Mouse (Mus musculus): Measurements from ENCODE around the gene Tprn. TPM values are rescaled to one million over a fixed set of nuclear protein-coding genes. Genes with fewer than 3 reads are reported as not detected.

Tprn gene
- polyA plus RNA-seq, 1 experiment from 2014 or later = 9.7 TPM

DNA sequence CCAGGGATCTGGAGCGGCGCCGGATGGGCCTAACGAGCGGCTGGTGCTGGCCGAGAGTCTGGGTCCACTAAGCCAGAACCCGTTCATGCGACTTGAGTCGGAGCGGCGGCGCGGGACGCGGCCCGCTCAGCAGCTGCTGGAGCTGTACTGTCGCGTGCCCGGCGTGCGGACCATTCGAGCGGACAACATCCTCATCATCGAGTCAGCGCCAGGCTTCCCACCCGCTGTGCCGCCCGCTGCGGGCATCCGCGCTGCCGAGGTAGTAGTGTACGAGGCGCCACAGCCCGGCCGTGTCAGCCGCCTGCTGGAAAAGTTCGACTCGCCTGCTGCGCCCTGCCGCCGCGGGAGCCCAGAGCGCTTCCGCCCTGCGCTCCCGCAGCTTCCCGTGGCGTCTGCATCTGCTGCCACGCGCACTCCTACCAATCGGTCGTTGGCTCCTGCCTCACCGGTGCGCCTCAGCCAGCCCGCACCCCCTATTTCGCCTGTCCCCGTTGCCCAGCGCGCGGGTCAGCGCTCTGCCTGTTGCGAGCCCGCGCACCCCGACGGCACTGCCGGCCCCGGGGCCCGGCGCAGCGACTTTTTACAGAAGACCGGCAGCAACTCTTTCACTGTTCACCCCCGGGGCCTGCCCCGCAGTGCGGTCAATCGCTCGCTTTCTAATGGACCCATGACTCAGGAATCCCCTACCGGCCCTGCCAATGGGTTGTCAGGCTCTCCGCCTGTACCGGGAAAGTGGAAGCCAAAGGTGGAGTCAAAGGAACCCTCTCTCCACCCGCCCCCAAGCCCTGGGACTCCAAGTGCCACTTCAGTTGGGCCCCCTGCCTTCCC lies 591 bp downstream of the Tprn start:
- peaks cover 41% of the 10 kb centered on the region for H3K4me1 ChIP-seq

DNA sequence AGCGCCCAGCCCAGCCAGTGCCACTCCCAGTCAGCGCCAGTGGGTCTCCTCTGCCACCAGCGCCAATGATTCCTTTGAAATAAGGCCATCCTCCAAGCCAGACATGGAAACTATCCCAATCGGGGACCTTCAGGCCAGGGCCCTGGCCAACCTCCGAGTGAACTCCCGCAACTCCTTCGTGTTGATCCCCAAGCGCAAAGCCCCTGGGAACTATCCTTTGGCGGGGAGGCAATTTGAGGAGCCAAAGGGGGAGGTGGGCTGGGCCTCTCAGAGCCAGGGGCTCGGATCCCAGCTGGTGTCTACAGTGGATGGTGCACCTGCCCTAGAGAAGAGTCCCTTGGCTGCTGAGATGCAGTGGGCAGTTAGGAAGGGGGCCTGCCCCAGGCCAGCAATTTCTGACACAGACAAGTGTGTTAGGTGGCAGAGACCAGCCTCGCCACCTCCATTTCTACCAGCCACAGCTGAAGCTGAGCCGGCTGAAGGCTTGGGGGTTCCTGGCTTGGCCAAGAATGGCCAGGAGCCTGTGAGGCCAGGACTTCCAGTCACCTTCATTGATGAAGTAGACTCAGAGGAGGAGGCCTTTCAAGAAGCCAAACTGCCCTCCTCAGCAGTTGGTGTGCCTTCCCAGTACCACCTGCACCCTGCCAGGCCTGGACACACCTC lies 1.3 kb downstream of the Tprn start:
- Histone ChIP-seq H3K4me1 (peaks cover 41% of the 10 kb centered on the region), H3K27ac (no peak overlapping the region; the same call in 1 of the 2 replicates), H3K27me3 (ENCODE audit: low read depth, poor library complexity, severe bottlenecking) (peaks cover 29% of the 10 kb centered on the region), H3K9me3 (replicated peaks) (no peaks in the 10 kb centered on the region), H3K36me3 (peaks cover 8% of the 10 kb centered on the region), H3K4me3 (peak overlapping the region; percentile 85)
- no peak for DNase-seq (ENCODE audit: low spot score)
- 21% methylated on average over 12 of the region's 12 CpGs for WGBS

More for the DNA sequence above, 591 bp downstream of the Tprn start:
- DNase-seq (ENCODE audit: low spot score) = peak; percentile 58
- Histone ChIP-seq H3K27me3 (ENCODE audit: low read depth, poor library complexity, severe bottlenecking) (peaks cover 29% of the 10 kb centered on the region), H3K9me3 (replicated peaks) (no peaks in the 10 kb centered on the region), H3K4me3 (peak overlapping the region; percentile 85), H3K27ac (peak overlapping the region; percentile 80), H3K36me3 (peaks cover 1% of the 10 kb centered on the region)
- WGBS = under 1% methylated on average over 82 of the region's 82 CpGs

DNA sequence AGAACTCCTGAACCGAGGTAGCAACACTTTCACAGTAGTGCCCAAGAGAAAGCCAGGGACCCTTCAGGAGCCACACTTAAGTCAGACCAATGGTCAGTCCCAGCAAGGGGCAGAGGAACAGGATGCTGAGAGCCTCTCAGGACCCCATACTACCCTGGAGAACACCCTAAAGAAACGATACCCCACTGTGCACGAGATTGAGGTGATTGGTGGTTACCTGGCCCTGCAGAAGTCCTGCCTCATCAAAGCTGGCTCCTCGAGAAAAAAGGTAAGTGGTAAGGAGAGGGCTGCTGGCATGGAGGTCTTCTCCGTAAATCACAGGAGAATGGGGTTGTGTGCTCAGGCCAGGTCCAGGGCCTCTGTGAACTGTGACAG lies 1.9 kb downstream of the Tprn start:
- WGBS = 69% methylated on average over 5 of the region's 5 CpGs
- H3K4me1 ChIP-seq = peaks cover 41% of the 10 kb centered on the region
- peaks cover 29% of the 10 kb centered on the region for H3K27me3 ChIP-seq (ENCODE audit: low read depth, poor library complexity, severe bottlenecking)
- H3K36me3 ChIP-seq = peaks cover 14% of the 10 kb centered on the region
- H3K27ac ChIP-seq = no peak overlapping the region
- DNase-seq (ENCODE audit: low spot score) = no peak
- peak overlapping the region; percentile 85 for H3K4me3 ChIP-seq
- H3K9me3 ChIP-seq (replicated peaks) = no peaks in the 10 kb centered on the region

DNA sequence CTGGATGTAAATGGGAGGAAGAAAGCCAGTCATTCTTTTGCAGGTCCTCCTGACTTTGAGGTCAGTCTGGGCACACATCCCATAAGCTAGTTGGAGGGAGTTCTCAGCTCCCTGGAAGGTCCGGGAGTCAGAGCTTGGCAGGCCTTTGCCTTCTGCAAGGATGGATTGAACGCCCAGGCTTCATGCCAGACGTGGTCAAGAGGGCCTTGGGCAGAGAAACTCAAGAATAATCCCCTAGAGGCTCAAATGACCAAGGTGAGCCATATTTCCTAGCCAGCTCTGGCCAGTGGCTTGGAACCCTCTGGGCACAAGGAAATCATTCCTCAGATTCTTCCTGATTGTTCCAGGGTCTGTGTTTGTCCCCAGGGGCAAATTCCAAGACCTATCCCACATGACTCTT lies 2.4 kb downstream of the Tprn start:
- no peak for DNase-seq (ENCODE audit: low spot score)
- peaks cover 19% of the 10 kb centered on the region for H3K36me3 ChIP-seq
- H3K4me1 ChIP-seq = peaks cover 41% of the 10 kb centered on the region
- WGBS = 78% methylated on average over 3 of the region's 3 CpGs
- no peak overlapping the region for H3K4me3 ChIP-seq
- H3K27me3 ChIP-seq (ENCODE audit: low read depth, poor library complexity, severe bottlenecking) = peaks cover 29% of the 10 kb centered on the region
- no peak overlapping the region for H3K27ac ChIP-seq
- H3K9me3 ChIP-seq (replicated peaks) = no peaks in the 10 kb centered on the region

DNA sequence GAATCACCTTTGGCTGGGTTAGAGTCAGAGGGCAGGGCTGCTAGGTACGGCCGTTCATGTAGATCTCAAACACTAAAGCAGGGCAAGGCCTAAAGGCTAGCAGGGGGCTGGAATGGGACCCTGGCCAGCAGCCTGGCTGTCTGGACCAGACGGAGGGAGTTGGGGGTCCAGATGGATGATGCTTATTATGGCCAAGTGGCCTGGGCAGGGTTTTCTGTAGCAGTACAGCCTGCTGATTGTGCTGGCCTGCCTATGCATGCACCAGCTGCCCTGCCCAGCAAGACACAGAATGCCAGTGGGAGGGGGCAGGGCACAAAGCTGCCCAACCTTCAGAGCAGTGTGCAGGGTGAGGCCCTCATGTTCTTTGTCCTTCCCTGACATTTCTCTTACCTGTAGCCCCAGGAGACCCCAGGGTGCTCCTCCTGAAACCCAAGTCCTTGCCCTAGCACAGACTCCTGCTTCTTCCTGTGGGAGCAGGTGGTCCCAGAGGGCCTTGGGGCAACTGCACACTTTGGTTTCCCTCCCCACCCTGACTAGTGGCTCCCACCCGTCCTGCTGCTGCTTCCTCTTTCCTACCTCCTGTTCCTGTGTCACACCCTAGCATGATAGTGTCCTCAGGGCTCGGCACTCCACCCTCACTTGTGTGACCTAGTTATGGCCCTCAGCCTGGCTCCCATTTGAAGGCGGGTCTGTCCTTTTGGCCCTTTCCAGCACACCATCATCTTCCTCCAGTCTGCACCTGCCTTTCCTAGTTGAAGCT lies 3.7 kb downstream of the Tprn start:
- H3K4me1 ChIP-seq = peaks cover 46% of the 10 kb centered on the region
- WGBS = 67% methylated on average over 6 of the region's 6 CpGs

DNA sequence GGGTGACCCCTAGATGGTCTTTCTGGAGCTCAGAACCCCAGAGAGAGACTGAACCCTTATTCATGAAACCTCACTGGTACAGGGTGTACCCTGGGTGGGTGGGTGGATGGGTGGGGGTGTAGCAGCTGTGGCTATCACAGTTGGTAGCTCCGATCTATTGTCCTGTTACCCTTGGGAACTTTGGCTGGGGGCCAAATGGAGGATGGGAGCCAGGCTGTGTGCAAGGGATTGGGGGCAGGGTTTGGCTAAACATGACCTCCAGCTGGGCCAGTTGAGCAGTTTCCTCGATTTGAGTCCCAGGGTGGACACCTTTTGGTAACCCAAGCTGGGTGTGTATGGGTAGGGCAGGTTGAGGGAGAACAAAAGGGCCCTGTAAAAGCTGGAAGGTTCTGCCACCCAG lies 4.3 kb downstream of the Tprn start:
- no peaks in the 10 kb centered on the region for H3K9me3 ChIP-seq (replicated peaks)
- no peak overlapping the region for H3K27ac ChIP-seq
- no peak for DNase-seq (ENCODE audit: low spot score)
- peaks cover 29% of the 10 kb centered on the region for H3K27me3 ChIP-seq (ENCODE audit: low read depth, poor library complexity, severe bottlenecking)
- H3K36me3 ChIP-seq = peaks cover 34% of the 10 kb centered on the region
- no peak overlapping the region for H3K4me3 ChIP-seq
- WGBS = 62% methylated on average over 2 of the region's 2 CpGs
- peaks cover 52% of the 10 kb centered on the region for H3K4me1 ChIP-seq

More for the DNA sequence above, 3.7 kb downstream of the Tprn start:
- H3K4me3 ChIP-seq = no peak overlapping the region
- H3K27me3 ChIP-seq (ENCODE audit: low read depth, poor library complexity, severe bottlenecking) = peaks cover 29% of the 10 kb centered on the region
- DNase-seq (ENCODE audit: low spot score) = no peak
- peaks cover 32% of the 10 kb centered on the region for H3K36me3 ChIP-seq
- H3K9me3 ChIP-seq (replicated peaks) = no peaks in the 10 kb centered on the region
- no peak overlapping the region for H3K27ac ChIP-seq

DNA sequence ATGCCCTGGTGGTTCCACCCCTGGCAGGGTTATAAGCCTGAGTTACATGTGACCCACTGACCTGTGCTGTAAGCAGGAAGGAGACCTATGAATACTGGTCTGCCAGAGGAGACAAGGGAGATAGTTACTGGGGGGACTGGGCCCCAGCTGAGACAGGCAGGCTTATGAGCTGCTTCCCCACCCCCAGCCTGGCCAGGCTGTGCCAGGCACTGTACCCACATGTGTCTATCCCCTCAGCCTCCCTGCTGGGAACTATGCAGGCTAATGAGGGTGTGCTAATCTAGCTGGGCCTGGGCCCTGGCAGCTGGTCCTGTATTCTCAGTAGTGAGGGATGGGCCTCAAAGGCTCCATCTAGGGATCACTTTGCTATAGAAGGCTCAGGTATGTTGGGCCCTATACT lies 4.8 kb downstream of the Tprn start:
- peaks cover 34% of the 10 kb centered on the region for H3K36me3 ChIP-seq
- no peak overlapping the region for H3K4me3 ChIP-seq
- no peak overlapping the region for H3K27ac ChIP-seq
- no peak for DNase-seq (ENCODE audit: low spot score)
- H3K4me1 ChIP-seq = peaks cover 48% of the 10 kb centered on the region
- peaks cover 29% of the 10 kb centered on the region for H3K27me3 ChIP-seq (ENCODE audit: low read depth, poor library complexity, severe bottlenecking)
- H3K9me3 ChIP-seq (replicated peaks) = no peaks in the 10 kb centered on the region

DNA sequence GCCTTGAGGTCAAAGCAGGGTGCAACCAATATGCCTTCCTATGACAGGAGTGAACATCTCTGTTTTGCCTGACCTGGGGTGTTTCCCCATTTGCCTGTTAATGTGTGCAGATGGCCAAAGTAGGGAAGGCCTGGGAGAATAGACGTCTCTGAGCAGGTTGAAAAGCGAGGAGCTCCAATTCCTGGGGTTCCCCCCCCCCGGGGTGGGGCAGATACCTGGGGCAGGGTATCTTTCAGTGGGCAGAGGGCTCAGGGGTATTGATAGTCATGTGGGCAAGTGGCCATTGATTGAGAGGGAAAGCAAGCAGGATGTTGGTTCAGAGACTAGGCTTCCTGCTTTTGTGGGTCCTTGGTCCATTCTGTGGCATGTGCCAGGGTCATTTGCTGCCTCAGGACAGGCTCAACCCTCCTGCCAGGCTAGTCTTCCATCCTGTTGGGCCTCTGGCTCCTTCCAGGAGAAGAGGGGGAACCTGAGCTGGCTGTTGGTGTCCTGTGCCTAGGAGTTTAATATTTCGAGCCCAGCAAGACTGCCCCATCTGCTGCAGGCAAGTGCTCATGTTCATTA lies 5.4 kb downstream of the Tprn start:
- no peak overlapping the region for H3K27ac ChIP-seq
- H3K4me3 ChIP-seq = no peak overlapping the region
- peaks cover 48% of the 10 kb centered on the region for H3K4me1 ChIP-seq
- DNase-seq (ENCODE audit: low spot score) = no peak
- peaks cover 29% of the 10 kb centered on the region for H3K27me3 ChIP-seq (ENCODE audit: low read depth, poor library complexity, severe bottlenecking)
- WGBS = 73% methylated on average over 4 of the region's 4 CpGs
- H3K36me3 ChIP-seq = peaks cover 34% of the 10 kb centered on the region
- no peaks in the 10 kb centered on the region for H3K9me3 ChIP-seq (replicated peaks)

DNA sequence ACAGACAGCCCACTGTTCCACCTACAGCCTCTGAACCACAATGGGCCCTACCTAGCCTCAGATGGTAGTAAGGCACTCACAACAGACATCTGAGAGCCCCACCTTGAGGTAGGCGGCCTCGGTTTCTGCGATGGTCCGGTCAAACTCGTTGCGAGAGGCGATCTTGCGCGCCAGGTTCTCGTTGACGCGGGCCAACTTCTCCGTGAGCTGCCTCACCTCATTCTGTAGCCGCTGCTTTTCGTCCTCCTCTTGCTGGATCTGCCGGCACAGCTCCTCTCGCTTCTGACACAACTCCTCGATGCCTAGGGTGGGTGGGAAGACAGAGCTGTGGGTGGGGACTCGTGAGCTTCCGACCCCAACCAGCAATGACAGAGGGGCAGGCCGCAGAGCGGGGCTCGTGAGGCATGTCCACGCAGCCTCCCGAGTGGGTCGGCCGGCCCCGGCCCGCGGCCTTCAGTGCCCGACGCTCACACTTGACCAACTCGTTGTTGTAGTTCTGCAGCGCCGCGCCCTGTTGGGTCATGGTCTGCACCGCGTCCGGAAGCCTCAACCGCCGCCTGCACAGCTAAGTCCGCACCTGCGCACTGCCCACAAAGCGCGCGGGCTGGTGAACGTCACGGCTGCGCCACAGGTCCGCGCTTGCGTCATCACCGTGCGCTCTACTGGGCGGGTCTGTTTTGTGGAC lies 9.6 kb downstream of the Tprn start, which contains the start of the genes Ssna1 and Anapc2:
Gene Ssna1 (minus strand): TSS at position 612 of the 685 bp plus-strand sequence.
Gene Anapc2 (plus strand): TSS at position 652 of the 685 bp plus-strand sequence.
- peak; percentile 100 for DNase-seq (ENCODE audit: low spot score)
- Histone ChIP-seq H3K27me3 (ENCODE audit: low read depth, poor library complexity, severe bottlenecking) (no peaks in the 10 kb centered on the region), H3K4me3 (peak within 1 kb of the TSS; percentile 94), H3K27ac (peak within 1 kb of the TSS; percentile 87), H3K36me3 (peaks cover 75% of the 10 kb centered on the region), H3K4me1 (peaks cover 26% of the 10 kb centered on the region), H3K9me3 (replicated peaks) (no peaks in the 10 kb centered on the region)
- under 1% methylated on average over 55 of the region's 55 CpGs for WGBS

DNA sequence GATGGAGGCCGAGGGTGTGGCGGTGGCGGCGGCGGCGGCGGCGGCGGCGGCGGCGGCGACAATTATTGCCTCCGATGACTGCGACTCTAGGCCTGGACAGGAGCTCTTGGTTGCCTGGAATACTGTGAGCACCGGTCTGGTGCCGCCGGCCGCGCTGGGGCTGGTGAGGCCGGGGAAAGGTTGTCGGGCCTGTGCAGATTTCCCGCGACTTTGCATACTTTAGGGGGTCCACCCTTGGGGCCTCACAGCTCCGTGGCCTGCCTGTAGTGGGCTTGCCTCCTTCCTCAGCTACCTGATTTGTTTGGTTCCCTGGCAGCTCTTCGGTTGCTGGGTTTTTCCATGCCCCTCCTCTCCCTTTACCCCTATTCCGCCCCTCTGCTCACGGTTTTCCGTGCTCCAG lies 10.1 kb downstream of the Tprn start:
- peak overlapping the region; percentile 94 for H3K4me3 ChIP-seq
- peak overlapping the region; percentile 87 for H3K27ac ChIP-seq
- H3K4me1 ChIP-seq = peaks cover 26% of the 10 kb centered on the region
- under 1% methylated on average over 29 of the region's 29 CpGs for WGBS
- H3K36me3 ChIP-seq = peaks cover 80% of the 10 kb centered on the region
- no peaks in the 10 kb centered on the region for H3K9me3 ChIP-seq (replicated peaks)
- no peak for DNase-seq (ENCODE audit: low spot score)
- H3K27me3 ChIP-seq (ENCODE audit: low read depth, poor library complexity, severe bottlenecking) = no peaks in the 10 kb centered on the region

DNA sequence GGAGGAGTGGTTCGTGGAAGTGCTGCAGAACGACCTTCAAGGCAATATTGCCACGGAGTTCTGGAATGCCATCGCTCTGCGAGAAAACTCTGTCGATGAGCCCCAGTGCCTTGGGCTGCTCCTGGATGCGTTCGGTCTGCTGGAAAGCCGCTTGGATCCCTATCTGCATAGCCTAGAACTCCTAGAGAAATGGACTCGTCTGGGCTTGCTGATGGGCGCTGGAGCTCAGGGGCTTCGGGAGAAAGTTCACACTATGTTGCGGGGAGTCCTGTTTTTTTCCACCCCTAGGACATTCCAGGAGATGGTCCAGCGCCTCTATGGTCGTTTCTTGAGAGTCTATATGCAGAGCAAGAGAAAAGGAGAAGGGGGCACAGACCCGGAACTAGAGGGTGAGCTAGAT lies 10.6 kb downstream of the Tprn start:
- H3K27ac ChIP-seq = peak overlapping the region; percentile 87
- DNase-seq (ENCODE audit: low spot score) = peak; percentile 32
- 39% methylated on average over 16 of the region's 16 CpGs for WGBS
- H3K36me3 ChIP-seq = peaks cover 84% of the 10 kb centered on the region
- peak overlapping the region; percentile 94 for H3K4me3 ChIP-seq
- H3K9me3 ChIP-seq (replicated peaks) = no peaks in the 10 kb centered on the region
- H3K27me3 ChIP-seq (ENCODE audit: low read depth, poor library complexity, severe bottlenecking) = no peaks in the 10 kb centered on the region
- H3K4me1 ChIP-seq = peaks cover 26% of the 10 kb centered on the region

Data from limb, embryonic 10.5 days (tissue).